Mouse (Mus musculus) R1 (cell line): ENCODE measurements around the gene Fhit.
A peak's percentile ranks its signal among the peaks of the same experiment; 100 is the strongest.
"Not testable (repeated sequence)": the region's sequence is repeated elsewhere in the genome, so short reads cannot be mapped to it uniquely, and the experiment has no call there.

Source experiments
- DNase-seq: peaks from one replicate; pipeline ENCODE4 v3.0.0-alpha.2; 2018; ENCODE audit warnings: low read depth, low spot score

Fhit gene

GRCm38 (mm10) chr14:9990677-9991076 lies 1171.2 kb downstream of the Fhit start:
- DNase-seq = no peak

GRCm38 (mm10) chr14:9976934-9977510 lies 1184.8 kb downstream of the Fhit start:
- DNase-seq = no peak

GRCm38 (mm10) chr14:9974402-9974801 lies 1187.4 kb downstream of the Fhit start:
- DNase-seq = peak; percentile 13

- no peak for DNase-seq
Measured at GRCm38 (mm10) chr14:9963853-9964252, 1198.0 kb downstream of the Fhit start.

GRCm38 (mm10) chr14:9960396-9960795 lies 1201.4 kb downstream of the Fhit start:
- no peak for DNase-seq

- no peak for DNase-seq
Measured at GRCm38 (mm10) chr14:9899494-9899893, 1262.3 kb downstream of the Fhit start.

- DNase-seq = no peak
Measured at GRCm38 (mm10) chr14:9896556-9896955, 1265.3 kb downstream of the Fhit start.

- no peak for DNase-seq
Measured at GRCm38 (mm10) chr14:9852041-9852440, 1309.8 kb downstream of the Fhit start.

- DNase-seq = no peak
Measured at GRCm38 (mm10) chr14:9832290-9832689, 1329.5 kb downstream of the Fhit start.

GRCm38 (mm10) chr14:9828699-9829240 lies 1333.1 kb downstream of the Fhit start:
- not testable (repeated sequence) for DNase-seq

- DNase-seq = no peak
Measured at GRCm38 (mm10) chr14:9815963-9816362, 1345.9 kb downstream of the Fhit start.

GRCm38 (mm10) chr14:9811847-9812321 lies 1350.0 kb downstream of the Fhit start:
- DNase-seq = no peak

GRCm38 (mm10) chr14:9811177-9811846 lies 1350.5 kb downstream of the Fhit start:
- DNase-seq = no peak

GRCm38 (mm10) chr14:9793403-9793802 lies 1368.4 kb downstream of the Fhit start:
- DNase-seq = no peak

- no peak for DNase-seq
Measured at GRCm38 (mm10) chr14:9788402-9788950, 1373.4 kb downstream of the Fhit start.

- DNase-seq = no peak
Measured at GRCm38 (mm10) chr14:9787389-9787788, 1374.4 kb downstream of the Fhit start.

GRCm38 (mm10) chr14:9785861-9786260 lies 1376.0 kb downstream of the Fhit start:
- DNase-seq = no peak

GRCm38 (mm10) chr14:9751341-9751740 lies 1410.5 kb downstream of the Fhit start:
- no peak for DNase-seq

- no peak for DNase-seq
Measured at GRCm38 (mm10) chr14:9748709-9749108, 1413.1 kb downstream of the Fhit start.

GRCm38 (mm10) chr14:9721917-9722472 lies 1439.8 kb downstream of the Fhit start:
- no peak for DNase-seq

- peak; percentile 64 for DNase-seq
Measured at GRCm38 (mm10) chr14:9698621-9699020, 1463.2 kb downstream of the Fhit start.

- DNase-seq = peak; percentile 48
Measured at GRCm38 (mm10) chr14:9697101-9697500, 1464.7 kb downstream of the Fhit start.
